Mouse (Mus musculus) forebrain, postnatal 0 days (tissue): Measurements from ENCODE around the gene Zfp639. TPM values are rescaled to one million over a fixed set of nuclear protein-coding genes. Genes with fewer than 3 reads are reported as not detected.

Experiments
- ATAC-seq: fragments of 200-750 bp; cut with Nextera tagmentation; 2 replicates; pipeline ENCODE4 v1.8.0; 2017; ENCODE audit warnings: mild to moderate bottlenecking, moderate library complexity
- DNase-seq: peaks from one replicate; pipeline ENCODE4 v3.0.0-alpha.2; 2015
- H3K27ac ChIP-seq: fragments of 300-500 bp; sonication (generic); 2 replicates; pipeline ENCODE4 v1.5.1; 2014; ENCODE audit warnings: low read depth, mild to moderate bottlenecking, antibody characterized with exemption, low read length, moderate library complexity, mixed read lengths
- H3K27me3 ChIP-seq: fragments of 300-500 bp; sonication (generic); 2 replicates; pipeline ENCODE4 v1.6.1; 2014; ENCODE audit warnings: mild to moderate bottlenecking, low read length, mixed read lengths; ENCODE audit not compliant: insufficient read depth
- H3K36me3 ChIP-seq: fragments of 300-500 bp; sonication (generic); 2 replicates; pipeline ENCODE4 v1.6.1; 2014; ENCODE audit warnings: mild to moderate bottlenecking, moderate library complexity; ENCODE audit not compliant: insufficient read depth
- H3K4me1 ChIP-seq: fragments of 300-500 bp; sonication (generic); 2 replicates; pipeline ENCODE4 v1.6.1; 2014; ENCODE audit warnings: antibody characterized with exemption; ENCODE audit not compliant: insufficient read depth
- H3K4me2 ChIP-seq: fragments of 300-500 bp; sonication (generic); 2 replicates; pipeline ENCODE4 v1.6.1; 2014; ENCODE audit warnings: low read depth, mild to moderate bottlenecking, moderate library complexity
- H3K4me3 ChIP-seq: fragments of 300-500 bp; sonication (generic); 2 replicates; pipeline ENCODE4 v1.5.1; 2014; ENCODE audit warnings: low read depth, low read length, mixed read lengths
- H3K9ac ChIP-seq: fragments of 300-500 bp; sonication (generic); 2 replicates; pipeline ENCODE4 v1.6.1; 2014; ENCODE audit warnings: mild to moderate bottlenecking
- H3K9me3 ChIP-seq: fragments of 300-500 bp; sonication (generic); 2 replicates; pipeline ENCODE4 v1.6.1; 2016; ENCODE audit warnings: low read length
- CTCF ChIP-seq: sonication (generic); IDR thresholded peaks from 2 replicates; pipeline ENCODE4 v1.5.1; 2016; ENCODE audit warnings: antibody characterized with exemption, control low read depth, low read depth
- WGBS: fragments of 180-500 bp; shearing (Covaris S2); extraction: QIAGEN DNeasy Blood & Tissue Kit; methylation state at CpG from one replicate; pipeline ENCODE4 v1.1.7; 2014; 5-methylcytosine and 5-hydroxymethylcytosine counted together
- polyA plus RNA-seq: library from polyadenylated mRNA; unstranded; fragments of >200 nt; fragmentation: Nextera tagmentation; extraction: Ambion mirVana; gene quantifications from 2 replicates; pipeline ENCODE4 v1.2.1, GENCODE M21; 2015
- total RNA-seq: library from RNA; depleted of rRNA; stranded (reverse); fragments of >200 nt; gene quantifications from 2 replicates; pipeline ENCODE4 v1.2.3, GENCODE M21; 2014

Gene Zfp639
- total and polyA plus RNA-seq, 2 experiments from 2014 or later = 42.2 to 80.8 TPM

DNA sequence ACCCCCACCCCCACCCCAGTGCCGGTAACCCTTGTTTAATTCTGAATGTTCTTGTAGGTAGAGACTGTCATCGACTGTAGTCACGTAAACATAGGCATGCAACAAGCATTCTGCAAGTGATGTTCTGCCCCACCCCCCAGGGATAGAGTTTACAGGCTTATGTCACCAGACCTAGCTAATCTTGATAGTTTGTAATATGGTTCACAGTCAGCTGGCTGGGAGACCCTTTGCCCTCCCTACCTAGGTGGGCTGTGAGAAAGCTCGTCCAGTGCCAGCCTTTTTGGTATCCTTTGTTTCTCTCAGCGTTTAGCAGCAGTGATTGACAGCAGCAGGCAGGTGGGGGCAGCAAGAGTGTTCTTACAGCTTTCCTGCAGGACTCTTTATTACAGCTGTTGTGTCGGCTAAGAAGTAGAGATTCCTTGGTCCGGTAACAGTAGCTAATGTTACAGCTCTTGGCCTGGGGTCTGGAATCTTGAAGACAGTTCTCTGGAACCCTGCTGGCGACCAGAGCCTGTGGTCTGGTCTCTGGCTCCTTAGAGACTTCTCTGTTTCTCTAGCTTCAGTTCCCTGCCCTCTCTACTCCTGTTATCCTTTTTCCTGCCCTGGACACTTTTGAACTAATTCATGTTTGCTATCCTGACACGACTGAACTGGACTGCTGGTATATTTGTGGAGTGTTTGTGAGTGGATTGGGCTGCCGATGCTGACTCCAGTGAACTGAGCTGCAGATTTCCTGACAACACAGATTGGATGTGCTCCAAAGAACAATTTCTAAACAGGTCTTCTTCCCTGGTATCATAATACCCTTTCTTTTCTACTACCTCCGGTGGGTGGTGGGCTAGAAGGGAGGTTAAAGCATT is 3.5 kb upstream of the Zfp639 start:
- Histone ChIP-seq H3K4me3 (no peak overlapping the region), H3K27ac (no peak overlapping the region), H3K9me3 (no peaks in the 10 kb centered on the region), H3K4me2 (no peak overlapping the region), H3K4me1 (peaks cover 4% of the 10 kb centered on the region), H3K9ac (no peak overlapping the region), H3K36me3 (no peaks in the 10 kb centered on the region), H3K27me3 (no peaks in the 10 kb centered on the region)
- 56% methylated on average over 11 of the region's 11 CpGs for WGBS
- DNase-seq = no peak
- no peak for ATAC-seq
- TF ChIP-seq CTCF = no peak

DNA sequence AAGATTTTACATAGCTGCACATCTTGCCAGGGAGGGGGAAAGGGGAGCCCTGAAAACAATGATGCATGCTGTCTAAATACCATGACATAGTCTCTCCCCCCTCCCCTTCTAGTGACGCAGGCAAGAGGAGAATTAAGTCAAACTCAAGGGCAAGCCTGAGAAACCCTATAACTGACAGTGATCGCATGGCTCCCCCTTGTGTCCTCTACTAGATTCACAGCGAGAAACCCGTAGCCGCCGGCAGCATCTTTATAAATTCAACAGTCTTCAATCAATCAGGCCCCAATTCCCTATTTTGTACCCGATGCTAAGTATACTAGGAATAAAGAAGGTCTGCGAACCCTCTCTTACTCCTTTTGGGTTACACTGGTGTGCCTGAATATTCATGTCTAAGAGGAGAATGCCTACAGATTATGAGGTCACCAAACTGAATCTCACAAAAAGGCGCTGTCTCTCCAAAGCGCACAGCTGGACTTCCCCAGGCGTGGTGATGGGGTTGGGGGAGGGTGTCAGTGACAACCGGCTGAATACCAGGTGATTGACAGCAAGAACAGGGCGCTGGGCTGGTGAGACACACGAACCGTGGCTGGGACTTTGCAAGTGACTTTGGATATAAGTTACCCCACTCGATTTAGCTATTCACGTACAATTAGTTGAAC is 1.3 kb upstream of the Zfp639 start:
- no peaks in the 10 kb centered on the region for H3K9me3 ChIP-seq
- no peak overlapping the region for H3K27ac ChIP-seq
- H3K27me3 ChIP-seq = no peaks in the 10 kb centered on the region
- DNase-seq = peak; percentile 89
- peak; percentile 59 for ATAC-seq
- no peak overlapping the region for H3K9ac ChIP-seq
- 0 out of 2 replicates have a peak overlapping the region, but pooled peaks have one; percentile 4 for H3K4me3 ChIP-seq
- peak; percentile 86 for TF ChIP-seq CTCF
- H3K4me2 ChIP-seq = peak overlapping the region; percentile 74
- 3% methylated on average over 17 of the region's 17 CpGs for WGBS
- 0 out of 2 replicates have a peak, but pooled peaks cover 3% of the 10 kb centered on the region for H3K36me3 ChIP-seq
- peaks cover 16% of the 10 kb centered on the region for H3K4me1 ChIP-seq

DNA sequence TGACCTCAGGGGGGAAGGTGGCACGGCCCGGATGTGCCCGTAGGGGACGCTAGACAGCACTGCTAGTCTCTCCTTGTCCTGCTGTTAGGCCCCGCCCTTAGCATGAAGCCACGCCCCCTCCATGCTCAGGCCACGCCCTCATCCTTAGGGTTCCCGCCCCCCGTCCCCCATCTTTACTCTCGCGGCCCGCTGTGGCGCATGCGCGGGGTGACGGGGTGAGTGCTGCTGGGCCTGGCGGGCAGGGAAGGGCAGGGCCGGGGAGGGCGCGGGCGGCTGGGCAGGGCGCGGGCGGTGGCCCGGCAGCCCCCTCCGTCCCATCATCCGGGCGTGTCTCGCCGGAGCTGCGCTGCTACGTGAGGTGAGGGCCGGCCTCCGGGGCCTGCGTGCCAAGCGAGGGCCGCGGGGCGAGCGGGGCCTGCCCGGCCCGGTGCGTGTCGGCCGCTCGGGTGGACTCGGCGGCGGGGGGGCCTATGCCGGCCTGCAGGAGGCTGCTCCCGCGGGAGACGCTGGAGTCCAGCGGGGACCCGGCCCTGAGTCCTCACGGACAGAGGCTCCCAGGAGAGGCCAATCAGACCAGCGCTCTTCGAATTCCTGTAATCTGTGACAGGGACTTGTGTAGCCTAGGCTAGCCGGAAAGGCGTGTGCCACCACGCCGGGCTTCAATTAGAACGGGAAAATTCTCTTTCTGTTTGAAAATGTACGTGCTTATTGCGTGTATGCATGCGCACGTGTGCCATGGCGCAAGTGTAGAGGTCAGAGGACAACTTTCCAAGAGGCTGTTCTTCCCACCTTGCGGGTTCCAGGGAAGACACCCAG is 524 bp downstream of the Zfp639 start:
- Histone ChIP-seq H3K9me3 (no peaks in the 10 kb centered on the region), H3K4me1 (peaks cover 16% of the 10 kb centered on the region), H3K27ac (peak overlapping the region; percentile 70), H3K36me3 (0 out of 2 replicates have a peak, but pooled peaks cover 5% of the 10 kb centered on the region), H3K4me2 (peak overlapping the region; percentile 74), H3K27me3 (no peaks in the 10 kb centered on the region), H3K4me3 (peak overlapping the region; percentile 71), H3K9ac (peak overlapping the region; percentile 96)
- 1% methylated on average over 69 of the region's 69 CpGs for WGBS
- peak; percentile 91 for ATAC-seq
- TF ChIP-seq CTCF = peak; percentile 82
- peak; percentile 94 for DNase-seq

DNA sequence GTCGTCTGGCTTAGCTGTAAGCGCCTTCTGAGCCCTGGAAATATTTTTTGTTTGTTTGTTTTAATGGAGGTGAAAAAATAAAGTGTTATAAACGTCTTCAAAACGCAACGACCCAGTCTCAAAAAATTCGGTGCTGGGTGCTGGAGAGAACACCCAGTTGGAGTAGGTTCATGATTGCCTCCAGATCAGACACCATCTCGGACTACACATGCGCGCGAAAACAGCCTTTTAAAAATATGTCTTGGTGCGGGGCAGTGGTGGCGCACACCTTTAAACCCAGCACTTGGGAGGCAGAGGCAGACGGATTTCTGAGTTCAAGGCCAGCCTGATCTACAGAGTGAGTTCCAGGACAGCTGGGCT is 1.1 kb downstream of the Zfp639 start:
- ATAC-seq = no peak
- Histone ChIP-seq H3K27me3 (no peaks in the 10 kb centered on the region), H3K4me2 (peak overlapping the region; percentile 74), H3K36me3 (peaks cover 11% of the 10 kb centered on the region), H3K4me1 (peaks cover 16% of the 10 kb centered on the region), H3K4me3 (peak overlapping the region; percentile 71), H3K27ac (no peak overlapping the region; the same call in 1 of the 2 replicates), H3K9ac (peak overlapping the region; percentile 96), H3K9me3 (no peaks in the 10 kb centered on the region)
- TF ChIP-seq CTCF = no peak
- DNase-seq = no peak
- WGBS = 4% methylated on average over 13 of the region's 13 CpGs

DNA sequence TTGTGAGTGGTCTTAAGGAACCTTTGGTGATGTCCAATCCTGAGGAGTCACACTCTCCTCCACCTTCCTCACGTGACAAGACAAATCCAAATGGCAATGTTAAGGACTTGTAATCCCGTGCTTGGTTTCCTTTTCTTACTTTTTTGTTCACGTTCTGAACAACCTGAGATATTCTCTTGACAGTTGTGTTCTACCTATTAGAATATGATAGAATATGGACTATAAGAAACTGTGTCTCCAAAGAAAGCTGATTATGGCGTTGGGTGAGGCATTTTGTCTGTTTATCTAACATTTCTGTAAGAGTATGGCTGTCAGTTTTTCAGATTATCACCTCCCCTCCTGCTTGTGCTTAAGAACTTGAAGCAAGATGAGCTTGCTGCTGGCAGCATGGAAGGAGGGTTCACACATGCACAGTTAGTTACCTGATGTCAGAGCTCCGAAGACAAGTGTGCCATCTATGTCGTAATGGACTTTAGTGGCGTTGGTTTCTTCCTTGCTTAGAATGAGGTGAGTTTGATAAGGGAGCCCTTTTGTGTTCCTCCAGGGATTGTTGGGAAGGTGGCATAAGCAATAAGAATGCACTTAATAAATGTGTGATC is 2.7 kb downstream of the Zfp639 start:
- no peak overlapping the region for H3K27ac ChIP-seq
- H3K9ac ChIP-seq = no peak overlapping the region
- H3K27me3 ChIP-seq = no peaks in the 10 kb centered on the region
- 92% methylated on average over 7 of the region's 7 CpGs for WGBS
- H3K4me3 ChIP-seq = no peak overlapping the region
- ATAC-seq (no peak), DNase-seq (no peak)
- peaks cover 16% of the 10 kb centered on the region for H3K4me1 ChIP-seq
- H3K36me3 ChIP-seq = peaks cover 19% of the 10 kb centered on the region
- H3K9me3 ChIP-seq = no peaks in the 10 kb centered on the region
- no peak for TF ChIP-seq CTCF
- H3K4me2 ChIP-seq = no peak overlapping the region

DNA sequence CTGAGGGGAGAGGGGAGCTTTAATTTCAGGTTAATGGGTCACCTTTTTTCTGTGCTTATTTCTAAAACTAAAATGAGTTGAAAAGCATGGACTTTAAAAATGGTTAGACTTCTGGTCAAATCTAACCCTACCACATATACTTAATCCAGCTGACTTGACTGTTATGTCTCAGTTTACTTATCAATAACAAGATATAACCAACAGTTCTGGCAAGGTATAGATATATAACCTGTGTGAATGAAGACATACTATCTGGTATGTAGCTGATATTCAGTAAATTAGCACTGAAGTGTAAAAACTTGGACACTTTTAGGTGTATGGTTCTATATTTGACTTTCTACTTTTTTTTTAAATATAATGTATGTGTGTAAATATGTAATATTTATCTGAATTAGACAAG is 3.5 kb downstream of the Zfp639 start:
- H3K27ac ChIP-seq = no peak overlapping the region

More for the DNA sequence above, 3.5 kb downstream of the Zfp639 start:
- H3K4me3 ChIP-seq = no peak overlapping the region
- TF ChIP-seq CTCF = no peak
- H3K4me2 ChIP-seq = no peak overlapping the region
- no peak for ATAC-seq
- H3K36me3 ChIP-seq = peaks cover 19% of the 10 kb centered on the region
- no peak overlapping the region for H3K9ac ChIP-seq
- H3K27me3 ChIP-seq = no peaks in the 10 kb centered on the region
- peaks cover 16% of the 10 kb centered on the region for H3K4me1 ChIP-seq
- no peaks in the 10 kb centered on the region for H3K9me3 ChIP-seq
- DNase-seq = no peak
